Mouse (Mus musculus) limb, embryonic 11.5 days (tissue): ENCODE results near the gene Vmn2r26. TPM values are rescaled to one million over a fixed set of nuclear protein-coding genes. Genes with fewer than 3 reads are reported as not detected.
"Not testable (repeated sequence)": the region's sequence is repeated elsewhere in the genome, so short reads cannot be mapped to it uniquely, and the experiment has no call there.

Experiments used
- ATAC-seq: fragments of 200-750 bp; cut with Nextera tagmentation; 2 replicates; pipeline ENCODE4 v1.8.0; 2017; ENCODE audit warnings: low read depth; ENCODE audit not compliant: insufficient number of reproducible peaks, low FRiP score, low TSS enrichment
- DNase-seq: peaks from one replicate; pipeline ENCODE4 v3.0.0-alpha.2; 2015; ENCODE audit warnings: low spot score
- H3K27ac ChIP-seq: fragments of 300-500 bp; sonication (generic); replicated peaks from 2 replicates; pipeline ENCODE4 v1.5.1; 2014; ENCODE audit warnings: low read depth, mild to moderate bottlenecking, low read length
- H3K27me3 ChIP-seq: fragments of 300-500 bp; sonication (generic); 2 replicates; pipeline ENCODE4 v1.6.1; 2014; ENCODE audit warnings: mild to moderate bottlenecking, low read length, mixed read lengths; ENCODE audit not compliant: control insufficient read depth, insufficient read depth
- H3K36me3 ChIP-seq: fragments of 300-500 bp; sonication (generic); 2 replicates; pipeline ENCODE4 v1.6.1; 2014; ENCODE audit warnings: mild to moderate bottlenecking, low read length, moderate library complexity, mixed read lengths; ENCODE audit not compliant: control insufficient read depth, insufficient read depth
- H3K4me1 ChIP-seq: fragments of 300-500 bp; sonication (generic); 2 replicates; pipeline ENCODE4 v1.6.1; 2014; ENCODE audit warnings: low read length, mixed read lengths; ENCODE audit not compliant: control insufficient read depth, insufficient read depth
- H3K4me2 ChIP-seq: fragments of 300-500 bp; sonication (generic); 2 replicates; pipeline ENCODE4 v1.6.1; 2014; ENCODE audit warnings: low read depth, mild to moderate bottlenecking, moderate library complexity; ENCODE audit not compliant: severe bottlenecking
- H3K4me3 ChIP-seq: fragments of 300-500 bp; sonication (generic); 2 replicates; pipeline ENCODE4 v1.5.1; 2014; ENCODE audit warnings: low read depth, low read length
- H3K9ac ChIP-seq: fragments of 300-500 bp; sonication (generic); 2 replicates; pipeline ENCODE4 v1.6.1; 2014; ENCODE audit warnings: mild to moderate bottlenecking, low read length
- H3K9me3 ChIP-seq: fragments of 300-500 bp; sonication (generic); 2 replicates; pipeline ENCODE4 v1.6.1; 2016; ENCODE audit warnings: low read length; ENCODE audit not compliant: control insufficient read depth
- WGBS: fragments of 180-500 bp; shearing (Covaris S2); extraction: QIAGEN DNeasy Blood & Tissue Kit; methylation state at CpG from one replicate; pipeline ENCODE4 v1.1.7; 2014; 5-methylcytosine and 5-hydroxymethylcytosine counted together
- polyA plus RNA-seq: library from polyadenylated mRNA; unstranded; fragments of >200 nt; fragmentation: Nextera tagmentation; extraction: Ambion mirVana; gene quantifications from 2 replicates; pipeline ENCODE4 v1.2.1, GENCODE M21; 2014

Vmn2r26 gene
- polyA plus RNA-seq: not detected in 2 replicates

DNA sequence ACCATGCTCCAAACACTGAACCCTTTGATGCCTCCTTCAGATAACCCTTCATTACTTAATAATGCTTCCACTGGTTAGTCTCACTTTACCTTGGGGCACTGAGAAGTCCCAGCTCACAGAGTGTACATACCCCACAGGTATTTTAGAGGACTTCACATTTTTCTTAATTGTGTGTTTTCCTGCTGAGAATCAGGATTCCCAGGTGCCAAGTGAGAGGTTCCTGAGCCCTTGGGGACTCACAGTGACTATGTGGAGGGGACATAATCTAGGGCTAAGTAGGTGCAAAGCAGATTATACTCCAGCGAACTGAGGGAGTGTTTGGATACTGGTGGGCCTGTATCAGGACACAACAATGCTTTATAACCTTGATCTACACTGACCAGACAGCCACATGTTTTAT is at the start of gene Vmn2r26:
Gene Vmn2r26, plus strand, starts transcription at position 301 of the 400 bp plus-strand sequence.
- not testable (repeated sequence) for H3K4me3 ChIP-seq, H3K9ac ChIP-seq, H3K9me3 ChIP-seq, ATAC-seq, H3K4me2 ChIP-seq, DNase-seq, H3K4me1 ChIP-seq, H3K27ac ChIP-seq, H3K27me3 ChIP-seq, H3K36me3 ChIP-seq
- WGBS: 52% methylated on average over 1 of the region's 1 CpGs

DNA sequence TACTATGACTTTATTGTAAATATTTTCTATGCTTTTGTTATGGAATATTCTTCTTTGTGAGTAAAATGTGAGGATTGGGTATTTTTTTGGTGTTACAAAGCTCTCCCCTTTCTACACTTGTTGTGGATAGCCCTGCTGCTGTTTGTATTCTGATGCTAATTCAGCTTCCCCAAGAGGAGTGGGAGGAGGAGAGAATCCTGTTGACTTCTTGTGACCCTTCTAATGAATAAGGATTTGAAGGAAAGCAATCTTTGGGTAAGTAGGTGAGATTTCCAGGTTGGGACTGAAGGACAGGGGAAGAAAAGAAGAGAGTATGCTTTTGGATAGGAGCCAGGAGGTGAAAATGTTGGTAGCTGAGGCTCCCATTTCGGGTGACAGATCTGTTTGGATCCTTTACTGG is 3.5 kb upstream of the Vmn2r26 start:
- Histone ChIP-seq H3K36me3 (no peaks in the 10 kb centered on the region), H3K4me1 (no peaks in the 10 kb centered on the region), H3K9me3 (no peaks in the 10 kb centered on the region), H3K9ac (no peak overlapping the region), H3K4me2 (no peak overlapping the region), H3K27ac (no peak overlapping the region), H3K4me3 (no peak overlapping the region), H3K27me3 (no peaks in the 10 kb centered on the region)
- no peak for ATAC-seq
- no peak for DNase-seq
- 67% methylated on average over 1 of the region's 1 CpGs for WGBS

DNA sequence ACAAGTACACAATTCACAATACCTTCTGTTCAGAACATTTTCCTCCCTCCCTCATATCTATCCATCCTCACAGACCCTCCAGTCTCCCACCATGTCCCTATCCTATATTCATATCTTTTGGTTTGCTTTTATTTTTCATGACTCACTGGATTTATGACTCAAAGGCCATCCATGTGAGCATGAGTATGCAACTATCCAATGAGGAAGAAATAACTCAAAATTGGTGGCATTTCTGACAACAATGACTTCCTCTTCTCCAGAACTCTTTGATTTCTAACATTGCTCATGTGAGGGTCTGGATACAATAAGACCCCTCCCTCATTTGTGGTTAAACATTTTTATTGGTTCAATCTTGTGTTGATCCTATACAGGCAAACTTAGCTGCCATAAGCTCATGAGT is 24.0 kb downstream of the Vmn2r26 start:
- ATAC-seq (no peak), DNase-seq (no peak)
- no peaks in the 10 kb centered on the region for H3K27me3 ChIP-seq
- no peak overlapping the region for H3K27ac ChIP-seq
- no peak overlapping the region for H3K4me3 ChIP-seq
- no peak overlapping the region for H3K4me2 ChIP-seq
- H3K9me3 ChIP-seq: no peaks in the 10 kb centered on the region
- H3K4me1 ChIP-seq: no peaks in the 10 kb centered on the region
- H3K36me3 ChIP-seq: no peaks in the 10 kb centered on the region
- no peak overlapping the region for H3K9ac ChIP-seq

DNA sequence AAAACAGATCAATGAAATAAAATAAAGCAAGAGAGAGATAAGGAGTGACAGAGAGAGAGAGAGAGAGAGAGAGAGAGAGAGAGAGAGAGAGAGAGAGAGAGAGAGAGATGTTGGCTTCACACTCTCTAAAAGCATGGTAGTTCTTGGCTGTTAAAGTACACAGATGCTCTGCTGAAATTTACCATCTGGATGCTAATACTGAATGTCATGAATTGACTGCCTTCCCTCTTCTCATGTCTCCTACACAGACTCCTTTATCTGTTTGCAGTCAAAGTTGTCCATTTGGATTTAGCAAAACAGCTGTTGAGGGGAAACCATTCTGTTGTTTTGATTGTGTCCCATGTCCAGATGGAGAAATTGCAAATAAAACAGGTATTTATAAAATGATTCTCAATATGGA is 29.2 kb downstream of the Vmn2r26 start:
- H3K27me3 ChIP-seq, H3K4me1 ChIP-seq, H3K36me3 ChIP-seq, H3K4me3 ChIP-seq, H3K9me3 ChIP-seq, ATAC-seq, H3K9ac ChIP-seq, H3K4me2 ChIP-seq, DNase-seq, H3K27ac ChIP-seq: not testable (repeated sequence)

DNA sequence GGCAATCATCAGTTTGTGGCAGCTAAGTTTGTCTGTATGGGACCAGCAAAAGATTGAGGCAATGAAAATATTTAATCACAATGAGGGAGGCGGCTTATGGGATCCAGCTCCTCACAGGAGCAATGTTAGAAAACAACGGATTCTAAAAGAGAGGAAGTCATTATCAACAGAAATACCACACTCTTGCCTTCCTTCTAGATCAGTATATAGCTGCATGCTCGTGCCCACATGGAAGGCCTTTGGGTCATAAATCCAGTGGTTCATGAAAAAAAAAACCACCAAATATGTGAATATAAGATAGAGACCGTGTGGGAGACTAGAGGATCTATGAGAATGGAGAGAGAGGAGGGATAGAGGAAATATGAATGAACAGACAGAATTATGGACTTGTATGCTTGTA is 78.0 kb downstream of the Vmn2r26 start:
- no peak overlapping the region for H3K4me3 ChIP-seq
- no peak overlapping the region for H3K4me2 ChIP-seq
- H3K36me3 ChIP-seq: no peaks in the 10 kb centered on the region
- H3K27me3 ChIP-seq: no peaks in the 10 kb centered on the region
- no peaks in the 10 kb centered on the region for H3K9me3 ChIP-seq
- DNase-seq: no peak
- H3K9ac ChIP-seq: no peak overlapping the region
- H3K27ac ChIP-seq: no peak overlapping the region
- WGBS: 77% methylated on average over 4 of the region's 4 CpGs
- H3K4me1 ChIP-seq: no peaks in the 10 kb centered on the region
- ATAC-seq: no peak

Other genes starting within 250 kb of the Vmn2r26 start
- not detected in 2 replicates for gene Vmn2r24, start 245.7 kb upstream of the Vmn2r26 start, polyA plus RNA-seq
- not detected in 2 replicates for gene Vmn2r25, start 171.1 kb upstream of the Vmn2r26 start, polyA plus RNA-seq
- gene Vmn2r27, start 207.3 kb downstream of the Vmn2r26 start, polyA plus RNA-seq: not detected in 2 replicates